Mouse (Mus musculus) frontal cortex, postnatal 25 days (tissue): ENCODE results near the gene Myof.
A peak's percentile ranks its signal among the peaks of the same experiment; 100 is the strongest.

Experiments
- DNase-seq, 2 experiments: peaks; one replicate each; pipeline ENCODE4 v3.0.0; 2022; ENCODE audit warnings: low spot score in 2 of 2

Gene Myof

GRCm38 (mm10) chr19:37954236-37954635 is 89.1 kb downstream of the Myof start:
- DNase-seq, result no peak

- no peak for DNase-seq
These were observed 96.7 kb downstream of the Myof start for GRCm38 (mm10) chr19:37946696-37947095.

GRCm38 (mm10) chr19:37946053-37946452 is 97.3 kb downstream of the Myof start:
- no peak for DNase-seq

- DNase-seq, result no peak
These were observed 104.2 kb downstream of the Myof start for GRCm38 (mm10) chr19:37939203-37939602.

- DNase-seq, result no peak
These were observed 106.3 kb downstream of the Myof start for GRCm38 (mm10) chr19:37937092-37937491.

- DNase-seq, result no peak
These were observed 108.7 kb downstream of the Myof start for GRCm38 (mm10) chr19:37934640-37935039.

- no peak for DNase-seq
These were observed 111.2 kb downstream of the Myof start for GRCm38 (mm10) chr19:37932198-37932597.

- no peak for DNase-seq
These were observed 115.5 kb downstream of the Myof start for GRCm38 (mm10) chr19:37927911-37928310.

- no peak for DNase-seq
These were observed 118.1 kb downstream of the Myof start for GRCm38 (mm10) chr19:37925323-37925722.

- DNase-seq, result no peak
These were observed 119.1 kb downstream of the Myof start for GRCm38 (mm10) chr19:37924266-37924665.

- no peak for DNase-seq
These were observed 122.3 kb downstream of the Myof start for GRCm38 (mm10) chr19:37921098-37921497.

- DNase-seq, result no peak
These were observed 124.9 kb downstream of the Myof start for GRCm38 (mm10) chr19:37918515-37918932.

GRCm38 (mm10) chr19:37914261-37914660 is 129.1 kb downstream of the Myof start:
- DNase-seq, result no peak

- DNase-seq, result no peak
These were observed 130.9 kb downstream of the Myof start for GRCm38 (mm10) chr19:37912501-37912900.

GRCm38 (mm10) chr19:37909830-37910261 is 133.5 kb downstream of the Myof start:
- no peak for DNase-seq

- peak in 1 of 2 experiments; percentile 7 for DNase-seq
These were observed 135.7 kb downstream of the Myof start for GRCm38 (mm10) chr19:37907451-37908320.

- no peak for DNase-seq
These were observed 136.5 kb downstream of the Myof start for GRCm38 (mm10) chr19:37906916-37907315.

GRCm38 (mm10) chr19:37896081-37896480 is 147.3 kb downstream of the Myof start:
- no peak for DNase-seq

GRCm38 (mm10) chr19:37891006-37891405 is 152.4 kb downstream of the Myof start:
- no peak for DNase-seq

- peak; percentile 14 to 59 for DNase-seq
These were observed 156.8 kb downstream of the Myof start for GRCm38 (mm10) chr19:37886355-37887120.

- no peak for DNase-seq
These were observed 161.8 kb downstream of the Myof start for GRCm38 (mm10) chr19:37881431-37882081.

- DNase-seq, result no peak
These were observed 165.7 kb downstream of the Myof start for GRCm38 (mm10) chr19:37877511-37878167.
